Mouse (Mus musculus) neural tube, embryonic 11.5 days (tissue): ENCODE measurements around the gene Stk25. TPM values are rescaled to one million over a fixed set of nuclear protein-coding genes. Genes with fewer than 3 reads are reported as not detected.

ENCODE experiments used
- ATAC-seq: fragments of 200-750 bp; cut with Nextera tagmentation; 2 replicates; pipeline ENCODE4 v1.8.0; 2017; ENCODE audit warnings: moderate number of reproducible peaks, mild to moderate bottlenecking, moderate TSS enrichment, moderate library complexity; ENCODE audit not compliant: insufficient read depth, low FRiP score, low TSS enrichment
- DNase-seq: peaks from one replicate; pipeline ENCODE4 v3.0.0-alpha.2; 2015; ENCODE audit warnings: low spot score
- H3K27ac ChIP-seq: fragments of 300-500 bp; sonication (generic); 2 replicates; pipeline ENCODE4 v1.5.1; 2014; ENCODE audit warnings: low read depth, mild to moderate bottlenecking, low read length
- H3K27me3 ChIP-seq: fragments of 300-500 bp; sonication (generic); 2 replicates; pipeline ENCODE4 v1.6.1; 2014; ENCODE audit warnings: mild to moderate bottlenecking, low read length, mixed read lengths; ENCODE audit not compliant: control insufficient read depth, insufficient read depth
- H3K36me3 ChIP-seq: fragments of 300-500 bp; sonication (generic); 2 replicates; pipeline ENCODE4 v1.6.1; 2014; ENCODE audit warnings: mild to moderate bottlenecking, low read length, moderate library complexity, mixed read lengths; ENCODE audit not compliant: control insufficient read depth, insufficient read depth
- H3K4me1 ChIP-seq: fragments of 300-500 bp; sonication (generic); 2 replicates; pipeline ENCODE4 v1.6.1; 2014; ENCODE audit warnings: low read length, mixed read lengths; ENCODE audit not compliant: control insufficient read depth, insufficient read depth
- H3K4me2 ChIP-seq: fragments of 300-500 bp; sonication (generic); 2 replicates; pipeline ENCODE4 v1.6.1; 2014; ENCODE audit warnings: low read depth, mild to moderate bottlenecking, moderate library complexity
- H3K4me3 ChIP-seq: fragments of 300-500 bp; sonication (generic); 2 replicates; pipeline ENCODE4 v1.5.1; 2014; ENCODE audit warnings: low read depth, low read length
- H3K9ac ChIP-seq: fragments of 300-500 bp; sonication (generic); 2 replicates; pipeline ENCODE4 v1.6.1; 2014; ENCODE audit warnings: mild to moderate bottlenecking, low read length
- H3K9me3 ChIP-seq: fragments of 300-500 bp; sonication (generic); 2 replicates; pipeline ENCODE4 v1.6.1; 2016; ENCODE audit warnings: low read length; ENCODE audit not compliant: control insufficient read depth
- WGBS: fragments of 180-500 bp; shearing (Covaris S2); extraction: QIAGEN DNeasy Blood & Tissue Kit; methylation state at CpG from one replicate; pipeline ENCODE4 v1.1.7; 2014; 5-methylcytosine and 5-hydroxymethylcytosine counted together
- polyA plus RNA-seq: library from polyadenylated mRNA; unstranded; fragments of >200 nt; fragmentation: Nextera tagmentation; extraction: Ambion mirVana; gene quantifications from 2 replicates; pipeline ENCODE4 v1.2.1, GENCODE M21; 2014

Gene Stk25
- polyA plus RNA-seq, 1 experiment from 2014 or later, result 251 TPM

DNA sequence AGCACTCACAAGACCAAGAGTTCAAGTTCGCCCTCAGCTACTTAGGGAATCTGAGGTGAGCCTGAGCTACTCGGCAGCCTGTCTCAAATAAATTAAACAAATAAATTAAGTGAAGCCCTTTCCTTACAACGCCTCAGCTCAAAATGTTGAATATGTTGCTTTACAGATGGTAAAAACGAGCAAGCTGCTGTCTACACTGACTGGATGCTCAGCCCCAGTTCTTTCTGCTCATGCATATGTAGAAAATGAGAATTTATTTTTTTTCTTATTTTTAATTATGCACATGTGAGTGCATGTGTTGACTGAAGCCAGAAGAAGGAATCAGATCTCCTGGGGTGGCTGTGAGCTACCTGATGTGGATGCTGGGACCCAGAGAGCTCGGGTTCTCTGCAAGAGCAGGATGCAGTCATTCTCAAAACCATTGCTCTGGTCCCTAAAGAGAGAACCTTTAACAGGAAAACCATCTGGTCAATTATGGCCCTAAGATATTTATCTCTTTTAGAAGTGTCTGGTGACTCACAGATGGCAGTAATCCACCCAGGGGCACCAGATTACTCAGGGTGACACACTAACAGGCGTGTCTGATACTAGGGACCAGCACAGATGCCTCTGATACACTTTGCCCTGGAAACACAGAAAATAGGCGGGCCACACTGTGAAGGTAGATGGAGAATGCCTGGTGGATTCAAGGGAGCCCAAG is 2.0 kb downstream of the Stk25 start:
- no peaks in the 10 kb centered on the region for H3K27me3 ChIP-seq
- no peaks in the 10 kb centered on the region for H3K9me3 ChIP-seq
- H3K27ac ChIP-seq, result no peak overlapping the region
- no peaks in the 10 kb centered on the region for H3K4me1 ChIP-seq
- H3K4me2 ChIP-seq, result no peak overlapping the region
- H3K36me3 ChIP-seq, result no peaks in the 10 kb centered on the region
- H3K9ac ChIP-seq, result no peak overlapping the region
- no peak for DNase-seq
- ATAC-seq, result no peak
- WGBS, result 66% methylated on average over 7 of the region's 7 CpGs
- H3K4me3 ChIP-seq, result no peak overlapping the region

- no peak overlapping the region for H3K4me2 ChIP-seq
- no peak overlapping the region for H3K4me3 ChIP-seq
- H3K36me3 ChIP-seq, result no peaks in the 10 kb centered on the region
- H3K9ac ChIP-seq, result no peak overlapping the region
- H3K27ac ChIP-seq, result no peak overlapping the region
- no peak for DNase-seq
- H3K4me1 ChIP-seq, result no peaks in the 10 kb centered on the region
- 81% methylated on average over 2 of the region's 2 CpGs for WGBS
- no peaks in the 10 kb centered on the region for H3K27me3 ChIP-seq
- no peaks in the 10 kb centered on the region for H3K9me3 ChIP-seq
- ATAC-seq, result no peak
Measured at GRCm38 (mm10) chr1:93654798-93655197, 3.7 kb downstream of the Stk25 start.

DNA sequence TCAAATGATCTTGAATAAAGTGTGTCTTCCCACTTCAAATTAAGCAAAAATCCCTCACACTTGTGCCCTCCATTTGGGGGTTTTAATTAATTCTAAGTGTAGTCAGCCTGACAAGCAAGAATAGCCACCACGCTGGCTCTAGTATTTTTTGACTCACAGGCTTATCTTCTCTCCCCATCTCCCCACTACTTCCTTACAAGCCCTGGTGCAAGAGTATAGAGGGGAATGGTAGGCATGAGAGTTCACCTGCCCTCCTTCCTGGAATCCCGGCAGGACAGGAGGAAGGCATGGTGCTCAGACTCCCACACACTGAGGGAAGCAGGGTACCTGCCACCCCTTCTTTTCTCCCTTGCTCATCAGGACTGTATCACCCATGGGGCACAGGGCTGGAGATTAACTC is 4.2 kb downstream of the Stk25 start:
- ATAC-seq (no peak), DNase-seq (no peak)
- Histone ChIP-seq H3K9me3 (no peaks in the 10 kb centered on the region), H3K4me2 (no peak overlapping the region), H3K4me1 (no peaks in the 10 kb centered on the region), H3K27me3 (no peaks in the 10 kb centered on the region), H3K4me3 (no peak overlapping the region), H3K36me3 (no peaks in the 10 kb centered on the region), H3K27ac (no peak overlapping the region), H3K9ac (no peak overlapping the region)
- 64% methylated on average over 2 of the region's 2 CpGs for WGBS

GRCm38 (mm10) chr1:93649604-93650172 is 8.8 kb downstream of the Stk25 start:
- no peaks in the 10 kb centered on the region for H3K9me3 ChIP-seq
- H3K27me3 ChIP-seq, result no peaks in the 10 kb centered on the region
- H3K36me3 ChIP-seq, result no peaks in the 10 kb centered on the region
- no peak overlapping the region for H3K9ac ChIP-seq
- 79% methylated on average over 5 of the region's 5 CpGs for WGBS
- H3K27ac ChIP-seq, result no peak overlapping the region
- no peak for ATAC-seq
- no peak overlapping the region for H3K4me3 ChIP-seq
- DNase-seq, result no peak
- H3K4me1 ChIP-seq, result no peaks in the 10 kb centered on the region
- H3K4me2 ChIP-seq, result no peak overlapping the region

GRCm38 (mm10) chr1:93642692-93643091 is 15.8 kb downstream of the Stk25 start:
- Histone ChIP-seq H3K4me1 (no peaks in the 10 kb centered on the region), H3K36me3 (no peaks in the 10 kb centered on the region), H3K9ac (no peak overlapping the region), H3K4me2 (no peak overlapping the region), H3K27me3 (no peaks in the 10 kb centered on the region), H3K9me3 (no peaks in the 10 kb centered on the region), H3K4me3 (no peak overlapping the region), H3K27ac (no peak overlapping the region)
- WGBS, result 90% methylated on average over 2 of the region's 2 CpGs
- no peak for DNase-seq
- ATAC-seq, result no peak

DNA sequence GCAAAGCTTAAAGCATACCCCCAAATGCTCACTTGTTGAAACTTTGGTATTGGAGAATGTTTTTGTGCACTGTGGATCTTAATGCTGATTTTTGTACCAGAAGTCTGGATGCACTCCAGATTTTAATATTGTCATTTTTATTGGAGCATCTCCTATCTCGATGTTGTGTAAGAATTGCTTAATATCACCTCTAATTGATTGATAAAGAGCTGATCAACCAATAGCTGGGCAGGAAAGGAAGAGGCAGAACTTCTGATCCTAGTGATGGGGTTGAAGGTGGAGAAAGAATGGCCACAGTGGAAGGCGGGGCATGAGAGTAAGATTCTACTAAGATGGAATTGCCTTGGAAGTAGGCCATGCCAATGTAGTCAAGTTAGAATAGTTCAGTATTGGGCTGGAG is 16.5 kb downstream of the Stk25 start:
- DNase-seq (no peak), ATAC-seq (no peak)
- Histone ChIP-seq H3K27ac (no peak overlapping the region), H3K4me3 (no peak overlapping the region), H3K4me2 (no peak overlapping the region), H3K4me1 (no peaks in the 10 kb centered on the region), H3K9ac (no peak overlapping the region), H3K27me3 (no peaks in the 10 kb centered on the region), H3K36me3 (no peaks in the 10 kb centered on the region), H3K9me3 (no peaks in the 10 kb centered on the region)
- 83% methylated on average over 2 of the region's 2 CpGs for WGBS

- no peaks in the 10 kb centered on the region for H3K36me3 ChIP-seq
- ATAC-seq (peak; percentile 35), DNase-seq (no peak)
- H3K27me3 ChIP-seq, result no peaks in the 10 kb centered on the region
- H3K27ac ChIP-seq, result peak overlapping the region; percentile 58; the same call in 1 of the 2 replicates
- peaks cover 10% of the 10 kb centered on the region; the same call in 1 of the 2 replicates for H3K4me1 ChIP-seq
- peak overlapping the region; percentile 92 for H3K4me2 ChIP-seq
- WGBS, result 39% methylated on average over 7 of the region's 7 CpGs
- peak overlapping the region; percentile 57 for H3K9ac ChIP-seq
- no peaks in the 10 kb centered on the region for H3K9me3 ChIP-seq
- peak overlapping the region; percentile 69 for H3K4me3 ChIP-seq
Measured at GRCm38 (mm10) chr1:93636211-93636897, 22.1 kb downstream of the Stk25 start.

- H3K36me3 ChIP-seq, result no peaks in the 10 kb centered on the region
- peaks cover 10% of the 10 kb centered on the region; the same call in 1 of the 2 replicates for H3K4me1 ChIP-seq
- no peaks in the 10 kb centered on the region for H3K9me3 ChIP-seq
- ATAC-seq, result peak; percentile 98
- H3K9ac ChIP-seq, result peak overlapping the region; percentile 78
- no peaks in the 10 kb centered on the region for H3K27me3 ChIP-seq
- peak overlapping the region; percentile 92 for H3K4me2 ChIP-seq
- WGBS, result 2% methylated on average over 44 of the region's 44 CpGs
- H3K4me3 ChIP-seq, result peak overlapping the region; percentile 69
- peak; percentile 98 for DNase-seq
- peak overlapping the region; percentile 70 for H3K27ac ChIP-seq
Measured at GRCm38 (mm10) chr1:93635580-93636192, 22.8 kb downstream of the Stk25 start.
